Mouse (Mus musculus): ENCODE data around the gene Tssk6. TPM values are rescaled to one million over a fixed set of nuclear protein-coding genes. Genes with fewer than 3 reads are reported as not detected.

Gene Tssk6
- total RNA-seq, 2 experiments from 2014 or later: 0.64 TPM; not detected in 1

GRCm38 (mm10) chr8:69890813-69891241, 11.2 kb upstream of the Tssk6 start:
- peak overlapping the region; percentile 29; the same call in 1 of the 2 replicates for H3K4me3 ChIP-seq
- DNase-seq (ENCODE audit: low spot score in 2 of 2): peak; percentile 60 to 65
- H3K27ac ChIP-seq: peak overlapping the region; percentile 54
- TF ChIP-seq CTCF (conservative IDR thresholded peaks at IDR 0.05): peak; percentile 91

GRCm38 (mm10) chr8:69893863-69894262, 8.1 kb upstream of the Tssk6 start:
- peak overlapping the region; percentile 2; the same call in 1 of the 2 replicates for H3K27ac ChIP-seq
- peak in 1 of 2 experiments; percentile 68 for DNase-seq (ENCODE audit: low spot score in 2 of 2)
- no peak overlapping the region for H3K4me3 ChIP-seq
- peak; percentile 80 for TF ChIP-seq CTCF (conservative IDR thresholded peaks at IDR 0.05)

- no peak for TF ChIP-seq CTCF (conservative IDR thresholded peaks at IDR 0.05)
- Histone ChIP-seq H3K27ac (peak overlapping the region; percentile 2; the same call in 1 of the 2 replicates), H3K4me3 (no peak overlapping the region)
- DNase-seq (ENCODE audit: low spot score in 2 of 2): no peak
These were observed 7.1 kb upstream of the Tssk6 start for GRCm38 (mm10) chr8:69894836-69895332.

- H3K27ac ChIP-seq: no peak overlapping the region
- no peak for TF ChIP-seq CTCF (conservative IDR thresholded peaks at IDR 0.05)
- DNase-seq (ENCODE audit: low spot score in 2 of 2): no peak
- H3K4me3 ChIP-seq: no peak overlapping the region
These were observed 6.1 kb upstream of the Tssk6 start for GRCm38 (mm10) chr8:69895772-69896451.

- Histone ChIP-seq H3K27ac (no peak overlapping the region), H3K4me3 (no peak overlapping the region)
- TF ChIP-seq CTCF (conservative IDR thresholded peaks at IDR 0.05): no peak
- no peak for DNase-seq (ENCODE audit: low spot score in 2 of 2)
These were observed 4.1 kb upstream of the Tssk6 start for GRCm38 (mm10) chr8:69897857-69898256.

GRCm38 (mm10) chr8:69899876-69900275, 2.1 kb upstream of the Tssk6 start:
- peak overlapping the region; percentile 95; the same call in 1 of the 2 replicates for H3K4me3 ChIP-seq
- H3K27ac ChIP-seq: 0 out of 2 replicates have a peak overlapping the region, but pooled peaks have one; percentile 98
- DNase-seq (ENCODE audit: low spot score in 2 of 2): no peak
- TF ChIP-seq CTCF (conservative IDR thresholded peaks at IDR 0.05): no peak

GRCm38 (mm10) chr8:69900895-69901451, 1.0 kb upstream of the Tssk6 start:
- no peak for TF ChIP-seq CTCF (conservative IDR thresholded peaks at IDR 0.05)
- H3K27ac ChIP-seq: peak overlapping the region; percentile 98

GRCm38 (mm10) chr8:69901484-69902162, 361 bp upstream of the Tssk6 start:
- H3K27ac ChIP-seq: peak overlapping the region; percentile 98
- DNase-seq (ENCODE audit: low spot score in 2 of 2): peak; percentile 95 to 97
- peak; percentile 84 for TF ChIP-seq CTCF (conservative IDR thresholded peaks at IDR 0.05)
- H3K4me3 ChIP-seq: peak overlapping the region; percentile 95

More at GRCm38 (mm10) chr8:69900895-69901451, 1.0 kb upstream of the Tssk6 start:
- DNase-seq (ENCODE audit: low spot score in 2 of 2): no peak
- H3K4me3 ChIP-seq: peak overlapping the region; percentile 95

GRCm38 (mm10) chr8:69903063-69903542, 1.1 kb downstream of the Tssk6 start:
- Histone ChIP-seq H3K4me3 (peak overlapping the region; percentile 95), H3K27ac (peak overlapping the region; percentile 98)
- peak; percentile 99 to 100 for DNase-seq (ENCODE audit: low spot score in 2 of 2)
- no peak for TF ChIP-seq CTCF (conservative IDR thresholded peaks at IDR 0.05)

- DNase-seq (ENCODE audit: low spot score in 2 of 2): no peak
- no peak for TF ChIP-seq CTCF (conservative IDR thresholded peaks at IDR 0.05)
- H3K27ac ChIP-seq: peak overlapping the region; percentile 89
- H3K4me3 ChIP-seq: no peak overlapping the region
These were observed 2.1 kb downstream of the Tssk6 start for GRCm38 (mm10) chr8:69904096-69904495.

GRCm38 (mm10) chr8:69906260-69906659, 4.3 kb downstream of the Tssk6 start:
- no peak overlapping the region for H3K4me3 ChIP-seq
- DNase-seq (ENCODE audit: low spot score in 2 of 2): no peak
- H3K27ac ChIP-seq: no peak overlapping the region
- no peak for TF ChIP-seq CTCF (conservative IDR thresholded peaks at IDR 0.05)

- DNase-seq (ENCODE audit: low spot score in 2 of 2): no peak
- no peak overlapping the region for H3K4me3 ChIP-seq
- TF ChIP-seq CTCF (conservative IDR thresholded peaks at IDR 0.05): no peak
- no peak overlapping the region for H3K27ac ChIP-seq
These were observed 5.1 kb downstream of the Tssk6 start for GRCm38 (mm10) chr8:69907106-69907505.

- Histone ChIP-seq H3K27ac (no peak overlapping the region), H3K4me3 (no peak overlapping the region)
- DNase-seq (ENCODE audit: low spot score in 2 of 2): no peak
- no peak for TF ChIP-seq CTCF (conservative IDR thresholded peaks at IDR 0.05)
These were observed 9.9 kb downstream of the Tssk6 start for GRCm38 (mm10) chr8:69911917-69912316.

Measured in layer of hippocampus, adult 2 months (tissue).